Mouse (Mus musculus) E14TG2a.4 (cell line): ENCODE data around the gene Ccdc188.

Source experiments
- CTCF ChIP-seq: conservative IDR thresholded peaks from 2 replicates; pipeline ENCODE4 v1.5.1; 2014; ENCODE audit warnings: low read length
- POU5F1 ChIP-seq: IDR thresholded peaks from 2 replicates; pipeline ENCODE4 v1.6.1; 2014; ENCODE audit warnings: low read length, borderline replicate concordance

DNA sequence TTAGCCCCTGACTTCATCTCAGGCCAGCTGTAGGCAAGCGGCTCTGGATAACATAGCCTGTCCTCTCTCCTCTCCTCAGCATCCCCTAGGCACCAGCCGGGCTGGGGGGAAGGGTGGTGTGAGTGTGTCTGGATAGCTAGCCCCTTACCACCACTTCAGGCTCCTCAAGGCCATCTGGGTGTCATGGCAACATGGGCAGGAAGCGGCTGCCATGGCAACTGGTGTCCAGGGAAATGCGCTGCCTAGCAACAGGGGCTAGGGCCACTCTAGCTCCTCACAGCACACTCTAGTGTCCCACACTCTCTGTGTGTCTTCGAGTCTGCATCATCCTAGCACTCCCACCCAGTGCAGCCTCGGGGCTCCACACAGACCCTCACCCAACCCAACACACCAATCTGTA is 4.0 kb upstream of the Ccdc188 start:
- TF ChIP-seq CTCF (no peak), POU5F1 (no peak)
